Mouse (Mus musculus) myocyte (in vitro differentiated cells): Measurements from ENCODE around the gene Tesmin.

ENCODE experiments used
- MAX ChIP-seq: IDR thresholded peaks from one replicate; pipeline ENCODE4 v1.6.1; 2011; ENCODE audit warnings: low read depth, mild to moderate bottlenecking, control low read depth
- POLR2AphosphoS2 ChIP-seq: IDR thresholded peaks from one replicate; pipeline ENCODE4 v1.6.1; 2011; ENCODE audit warnings: low read depth, control low read depth; ENCODE audit not compliant: insufficient read length

- TF ChIP-seq MAX (no peak), POLR2AphosphoS2 (no peak)
Measured at GRCm38 (mm10) chr19:3392384-3392783, 3.7 kb downstream of the Tesmin start.
